Mouse (Mus musculus): ENCODE data around the gene 4930550C14Rik. TPM values are rescaled to one million over a fixed set of nuclear protein-coding genes. Genes with fewer than 3 reads are reported as not detected.
A peak's percentile ranks its signal among the peaks of the same experiment; 100 is the strongest.

Gene 4930550C14Rik
- polyA plus RNA-seq (2016; fragmentation: Nextera tagmentation; extraction: Ambion mirVana) = 0.25 and 0.27 TPM in 2 replicates

DNA sequence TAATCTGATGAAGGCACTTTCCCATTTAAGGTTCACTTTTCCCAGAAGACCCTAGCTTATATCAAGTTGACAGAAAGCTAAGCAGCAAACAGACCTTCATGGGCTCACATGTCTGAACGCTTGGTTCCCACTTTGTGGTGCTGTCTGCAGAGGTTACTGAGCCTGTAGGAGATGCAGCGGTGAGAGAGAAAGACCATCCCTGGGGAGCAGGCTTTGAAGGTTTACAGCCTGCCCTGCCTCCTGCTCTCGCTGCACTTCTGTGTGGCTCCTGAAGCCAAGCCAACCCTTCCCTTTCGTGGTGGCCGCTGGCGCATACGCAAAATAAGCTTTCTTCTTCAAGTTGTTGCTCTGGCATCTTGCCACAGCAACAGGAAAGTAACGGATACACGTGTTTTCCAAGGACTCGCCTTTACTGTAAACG, at the start of gene 4930550C14Rik:
Gene 4930550C14Rik, plus strand, starts transcription at position 35 of the 421 bp plus-strand sequence.
- 31% methylated on average over 11 of the region's 11 CpGs for WGBS
- DNase-seq (ENCODE audit: low spot score) = no peak
- Histone ChIP-seq H3K36me3 (no peaks in the 10 kb centered on the region), H3K4me1 (replicated peaks) (peaks cover 22% of the 10 kb centered on the region), H3K27ac (0 out of 2 replicates have a peak within 1 kb of the TSS, but pooled peaks have one; percentile 56), H3K27me3 (ENCODE audit: insufficient read depth, poor library complexity, severe bottlenecking) (no peaks in the 10 kb centered on the region), H3K9me3 (no peaks in the 10 kb centered on the region), H3K4me3 (no peak within 1 kb of the TSS)

DNA sequence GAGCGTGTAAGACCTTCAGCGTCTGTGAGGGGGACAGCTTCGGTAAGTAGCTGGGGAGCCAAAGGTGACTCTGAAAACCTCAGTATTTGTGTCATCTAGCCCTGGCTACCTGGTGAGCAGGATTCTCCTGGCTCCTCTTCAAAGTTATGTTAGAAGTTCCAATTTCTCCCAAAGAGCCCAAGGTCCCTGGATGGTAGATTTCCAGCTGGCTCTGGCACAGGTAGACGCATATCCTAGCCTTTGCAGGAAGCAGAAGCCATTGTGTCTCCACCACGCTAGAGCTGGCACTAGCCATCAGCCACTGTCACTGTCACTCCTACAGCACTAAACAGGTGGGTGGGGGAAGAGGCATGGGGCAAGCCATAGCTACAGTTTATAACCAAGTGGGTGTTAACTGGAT, 49.0 kb upstream of the 4930550C14Rik start:
- 88% methylated on average over 5 of the region's 5 CpGs for WGBS
- no peak overlapping the region for H3K27ac ChIP-seq
- no peaks in the 10 kb centered on the region for H3K27me3 ChIP-seq (ENCODE audit: insufficient read depth, poor library complexity, severe bottlenecking)
- H3K4me1 ChIP-seq (replicated peaks) = no peaks in the 10 kb centered on the region
- H3K36me3 ChIP-seq = no peaks in the 10 kb centered on the region
- H3K9me3 ChIP-seq = 0 out of 2 replicates have a peak, but pooled peaks cover 2% of the 10 kb centered on the region
- no peak for DNase-seq (ENCODE audit: low spot score)
- H3K4me3 ChIP-seq = no peak overlapping the region

DNA sequence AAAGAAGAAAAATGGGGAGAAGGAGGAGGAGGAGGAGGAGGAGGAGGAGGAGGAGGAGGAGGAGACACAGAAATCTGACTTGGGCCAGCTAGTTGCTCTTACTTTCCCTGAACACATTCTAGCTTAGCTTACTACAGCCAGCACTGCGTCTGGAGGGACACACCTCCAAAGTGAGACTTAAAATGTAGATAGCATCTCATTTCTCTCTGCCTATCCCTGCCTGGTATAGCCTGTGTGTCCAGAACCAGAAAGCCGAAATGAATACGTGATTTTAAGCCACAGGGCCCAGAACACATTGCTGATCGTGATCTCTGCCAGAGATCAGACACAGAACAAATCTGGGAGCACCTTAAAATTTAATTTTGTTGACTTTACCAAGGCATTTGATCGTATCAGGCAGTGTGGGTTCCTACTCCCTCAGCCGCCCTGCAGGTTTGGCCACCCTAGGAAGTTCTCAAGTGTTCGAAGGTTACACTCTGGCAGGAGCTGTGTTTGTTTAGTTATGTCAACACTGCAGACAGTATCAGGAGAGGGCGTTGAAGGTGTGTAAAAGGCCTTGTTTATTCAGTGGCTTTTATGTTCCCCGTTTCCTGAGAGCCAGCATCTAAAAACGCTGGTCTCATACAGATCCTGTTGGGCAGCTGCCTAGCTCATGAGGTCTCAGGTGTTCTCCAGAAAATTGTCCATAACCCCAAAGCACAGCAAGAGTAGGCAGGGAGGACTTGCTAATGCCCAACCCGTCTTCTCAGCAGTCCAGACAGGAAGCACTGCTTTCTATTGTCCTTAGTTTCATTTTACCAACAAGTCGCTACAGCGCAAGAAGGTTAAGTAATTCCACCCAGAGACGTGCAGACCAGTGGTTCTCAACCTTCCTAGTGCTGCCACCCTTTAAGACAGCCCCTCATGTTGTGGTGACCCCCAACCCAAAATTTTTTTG, 45.6 kb upstream of the 4930550C14Rik start:
- WGBS = 64% methylated on average over 14 of the region's 14 CpGs
- H3K4me3 ChIP-seq = no peak overlapping the region
- no peaks in the 10 kb centered on the region for H3K4me1 ChIP-seq (replicated peaks)
- no peak for DNase-seq (ENCODE audit: low spot score)
- H3K36me3 ChIP-seq = no peaks in the 10 kb centered on the region
- no peaks in the 10 kb centered on the region for H3K27me3 ChIP-seq (ENCODE audit: insufficient read depth, poor library complexity, severe bottlenecking)
- no peaks in the 10 kb centered on the region for H3K9me3 ChIP-seq
- H3K27ac ChIP-seq = no peak overlapping the region

DNA sequence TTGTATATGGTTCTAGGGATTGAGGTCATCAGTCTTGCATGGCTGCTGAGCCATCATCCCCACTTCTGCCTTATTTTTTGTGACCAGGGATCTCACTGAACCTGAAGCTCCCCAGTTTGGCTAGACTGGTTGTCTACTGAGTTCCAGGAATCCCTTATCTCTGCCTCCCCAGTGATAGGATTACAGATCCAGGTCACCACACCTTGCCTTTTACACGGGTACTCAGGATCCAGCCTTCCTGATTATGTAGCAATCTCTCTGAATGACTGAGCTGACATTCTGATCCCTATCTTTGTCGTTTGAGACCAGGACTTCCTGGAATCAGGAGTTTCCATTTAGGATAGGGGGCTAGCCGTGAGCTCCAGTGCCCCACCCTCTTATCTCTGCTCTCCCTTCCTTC, 30.8 kb upstream of the 4930550C14Rik start:
- Histone ChIP-seq H3K36me3 (no peaks in the 10 kb centered on the region), H3K9me3 (no peaks in the 10 kb centered on the region), H3K27ac (no peak overlapping the region), H3K27me3 (ENCODE audit: insufficient read depth, poor library complexity, severe bottlenecking) (no peaks in the 10 kb centered on the region), H3K4me3 (no peak overlapping the region), H3K4me1 (replicated peaks) (no peaks in the 10 kb centered on the region)
- WGBS = 75% methylated on average over 3 of the region's 3 CpGs
- DNase-seq (ENCODE audit: low spot score) = no peak

DNA sequence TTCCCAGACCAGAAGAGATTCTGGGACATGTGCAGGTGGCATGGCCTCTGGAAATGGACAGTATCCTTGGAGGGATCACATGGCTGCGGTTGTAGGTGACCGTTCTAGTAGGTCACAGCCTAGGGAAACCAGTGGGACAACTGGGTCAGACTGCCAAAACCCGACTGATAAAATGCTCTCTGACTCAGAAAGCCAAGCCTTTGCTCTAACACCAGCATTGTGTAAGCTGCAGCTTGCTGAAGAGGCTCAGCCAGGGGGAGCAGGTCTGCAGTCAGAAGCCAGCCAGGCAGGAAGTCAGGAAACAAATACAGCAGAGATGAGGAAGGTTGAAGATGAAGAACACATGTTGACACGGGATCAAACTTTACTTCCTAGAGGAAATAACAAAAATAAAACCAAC, 26.2 kb upstream of the 4930550C14Rik start:
- H3K36me3 ChIP-seq = no peaks in the 10 kb centered on the region
- no peak overlapping the region for H3K27ac ChIP-seq
- H3K4me1 ChIP-seq (replicated peaks) = no peaks in the 10 kb centered on the region
- WGBS = 80% methylated on average over 4 of the region's 4 CpGs
- H3K4me3 ChIP-seq = no peak overlapping the region
- no peaks in the 10 kb centered on the region for H3K27me3 ChIP-seq (ENCODE audit: insufficient read depth, poor library complexity, severe bottlenecking)
- no peaks in the 10 kb centered on the region for H3K9me3 ChIP-seq
- DNase-seq (ENCODE audit: low spot score) = no peak

DNA sequence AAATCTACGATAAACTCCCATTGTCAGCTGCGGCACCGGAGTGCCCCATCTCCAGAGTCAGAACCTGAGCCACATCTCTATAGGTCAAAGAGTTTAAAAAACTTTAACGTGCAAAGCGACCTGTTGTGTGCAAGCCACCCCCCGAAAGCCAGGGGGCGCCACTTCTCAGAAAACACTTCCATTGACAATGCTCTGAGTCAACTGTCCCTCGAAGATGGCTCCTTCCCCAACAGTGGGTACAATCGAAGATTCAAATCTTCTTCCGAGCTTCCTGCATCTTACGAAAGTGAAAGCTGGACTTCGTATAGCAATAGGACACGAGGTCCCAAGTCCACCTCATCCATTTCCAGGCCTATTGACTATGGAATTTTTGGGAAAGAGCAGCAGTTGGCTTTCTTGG, 25.3 kb upstream of the 4930550C14Rik start:
- WGBS = 82% methylated on average over 13 of the region's 13 CpGs
- no peak for DNase-seq (ENCODE audit: low spot score)
- H3K4me3 ChIP-seq = no peak overlapping the region
- no peak overlapping the region for H3K27ac ChIP-seq
- H3K9me3 ChIP-seq = no peaks in the 10 kb centered on the region
- H3K4me1 ChIP-seq (replicated peaks) = no peaks in the 10 kb centered on the region
- H3K27me3 ChIP-seq (ENCODE audit: insufficient read depth, poor library complexity, severe bottlenecking) = no peaks in the 10 kb centered on the region
- H3K36me3 ChIP-seq = no peaks in the 10 kb centered on the region

DNA sequence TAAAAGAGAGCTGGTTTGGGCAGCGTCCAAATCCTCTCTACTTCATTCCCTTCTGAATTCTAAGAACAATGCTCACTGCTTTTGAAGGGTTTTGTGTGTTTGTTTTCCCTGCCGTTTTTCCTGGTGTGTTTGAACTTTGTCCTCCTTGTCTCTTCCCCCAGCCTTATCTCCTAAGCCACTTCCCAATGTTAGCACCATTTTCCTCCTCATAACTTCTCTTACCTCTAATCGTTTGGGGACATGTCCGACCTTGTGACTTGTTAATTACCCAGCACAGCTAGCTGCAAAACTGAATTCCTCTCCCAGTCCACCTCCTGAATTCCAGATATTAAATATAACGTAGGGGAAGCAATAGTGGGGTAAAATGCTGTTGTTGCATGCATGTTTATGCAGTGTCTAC, 24.5 kb upstream of the 4930550C14Rik start:
- H3K27ac ChIP-seq = no peak overlapping the region
- H3K4me1 ChIP-seq (replicated peaks) = no peaks in the 10 kb centered on the region
- DNase-seq (ENCODE audit: low spot score) = no peak
- H3K9me3 ChIP-seq = no peaks in the 10 kb centered on the region
- no peak overlapping the region for H3K4me3 ChIP-seq
- WGBS = 75% methylated on average over 5 of the region's 5 CpGs
- H3K27me3 ChIP-seq (ENCODE audit: insufficient read depth, poor library complexity, severe bottlenecking) = no peaks in the 10 kb centered on the region
- no peaks in the 10 kb centered on the region for H3K36me3 ChIP-seq

DNA sequence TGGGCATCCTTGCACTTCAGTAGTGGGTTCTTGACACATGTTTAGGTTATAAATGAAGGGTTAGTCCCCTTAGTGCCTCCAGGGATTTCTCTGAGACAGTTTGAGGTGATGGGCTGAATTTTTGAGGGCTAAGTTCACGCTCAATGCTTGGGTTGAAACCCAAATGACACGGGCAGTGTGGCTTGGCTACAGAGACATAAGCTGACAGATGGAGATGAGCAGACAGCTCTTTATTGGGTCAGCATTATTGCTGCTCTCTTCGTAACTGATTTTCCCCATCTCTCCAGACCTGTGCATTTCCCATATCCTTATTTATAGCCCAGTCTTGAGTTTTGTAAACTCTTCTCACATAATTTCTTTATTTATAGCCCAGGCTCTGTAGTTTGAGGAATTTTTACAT, 24.0 kb upstream of the 4930550C14Rik start:
- Histone ChIP-seq H3K27ac (no peak overlapping the region), H3K27me3 (ENCODE audit: insufficient read depth, poor library complexity, severe bottlenecking) (no peaks in the 10 kb centered on the region), H3K4me3 (no peak overlapping the region), H3K9me3 (no peaks in the 10 kb centered on the region), H3K4me1 (replicated peaks) (no peaks in the 10 kb centered on the region), H3K36me3 (no peaks in the 10 kb centered on the region)
- whole genome bisulfite sequencing = 85% methylated on average over 3 of the region's 3 CpGs
- DNase-seq (ENCODE audit: low spot score) = no peak

DNA sequence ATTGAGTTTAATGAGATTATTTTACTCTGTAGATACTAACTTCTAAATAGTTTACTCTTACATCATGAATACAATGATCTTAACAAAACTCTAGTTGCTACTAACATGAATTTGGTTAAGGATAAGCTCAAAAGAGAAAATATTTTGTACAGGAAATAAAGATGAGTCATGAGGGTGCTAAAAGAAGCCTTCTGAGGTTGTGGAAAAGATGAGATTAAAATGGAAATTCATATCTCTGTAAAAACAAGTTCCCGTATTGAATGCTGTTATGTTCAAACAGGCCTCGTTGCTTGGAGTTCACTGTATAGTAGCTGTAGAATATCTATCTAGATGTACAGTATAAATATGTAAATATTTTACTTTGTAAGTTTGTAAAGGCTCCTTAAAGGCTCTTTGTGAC, 21.5 kb upstream of the 4930550C14Rik start:
- Histone ChIP-seq H3K4me1 (replicated peaks) (peaks cover 15% of the 10 kb centered on the region), H3K4me3 (no peak overlapping the region), H3K27ac (no peak overlapping the region), H3K27me3 (ENCODE audit: insufficient read depth, poor library complexity, severe bottlenecking) (no peaks in the 10 kb centered on the region), H3K9me3 (no peaks in the 10 kb centered on the region), H3K36me3 (no peaks in the 10 kb centered on the region)
- 93% methylated on average over 2 of the region's 2 CpGs for WGBS
- no peak for DNase-seq (ENCODE audit: low spot score)

DNA sequence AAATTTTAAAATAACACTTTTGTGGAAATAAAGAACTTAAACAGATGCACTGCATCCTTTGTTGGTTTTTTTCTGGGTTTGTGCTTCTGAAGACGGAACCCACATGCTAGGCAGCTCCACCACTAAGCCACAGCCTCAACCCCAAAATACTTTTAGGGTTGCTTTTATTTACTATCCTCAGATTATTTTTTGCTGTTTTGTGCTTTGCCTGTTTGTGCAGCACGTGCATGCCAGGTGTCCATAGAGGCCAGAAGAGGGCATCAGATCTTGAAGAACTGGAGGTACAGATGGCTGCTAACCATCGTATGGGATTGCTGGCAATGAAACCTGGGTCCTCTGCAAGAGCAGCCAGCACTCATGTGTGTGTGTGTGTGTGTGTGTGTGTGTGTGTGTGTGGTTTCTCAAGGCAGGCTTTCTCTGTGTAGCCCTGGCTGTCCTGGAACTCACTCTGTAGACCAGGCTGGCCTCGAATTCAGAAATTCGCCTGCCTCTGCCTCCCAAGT, 21.0 kb upstream of the 4930550C14Rik start:
- DNase-seq (ENCODE audit: low spot score) = no peak
- WGBS = 82% methylated on average over 5 of the region's 5 CpGs
- H3K9me3 ChIP-seq = no peaks in the 10 kb centered on the region
- H3K4me3 ChIP-seq = no peak overlapping the region
- H3K27me3 ChIP-seq (ENCODE audit: insufficient read depth, poor library complexity, severe bottlenecking) = no peaks in the 10 kb centered on the region
- H3K4me1 ChIP-seq (replicated peaks) = peaks cover 15% of the 10 kb centered on the region
- no peak overlapping the region for H3K27ac ChIP-seq
- no peaks in the 10 kb centered on the region for H3K36me3 ChIP-seq

DNA sequence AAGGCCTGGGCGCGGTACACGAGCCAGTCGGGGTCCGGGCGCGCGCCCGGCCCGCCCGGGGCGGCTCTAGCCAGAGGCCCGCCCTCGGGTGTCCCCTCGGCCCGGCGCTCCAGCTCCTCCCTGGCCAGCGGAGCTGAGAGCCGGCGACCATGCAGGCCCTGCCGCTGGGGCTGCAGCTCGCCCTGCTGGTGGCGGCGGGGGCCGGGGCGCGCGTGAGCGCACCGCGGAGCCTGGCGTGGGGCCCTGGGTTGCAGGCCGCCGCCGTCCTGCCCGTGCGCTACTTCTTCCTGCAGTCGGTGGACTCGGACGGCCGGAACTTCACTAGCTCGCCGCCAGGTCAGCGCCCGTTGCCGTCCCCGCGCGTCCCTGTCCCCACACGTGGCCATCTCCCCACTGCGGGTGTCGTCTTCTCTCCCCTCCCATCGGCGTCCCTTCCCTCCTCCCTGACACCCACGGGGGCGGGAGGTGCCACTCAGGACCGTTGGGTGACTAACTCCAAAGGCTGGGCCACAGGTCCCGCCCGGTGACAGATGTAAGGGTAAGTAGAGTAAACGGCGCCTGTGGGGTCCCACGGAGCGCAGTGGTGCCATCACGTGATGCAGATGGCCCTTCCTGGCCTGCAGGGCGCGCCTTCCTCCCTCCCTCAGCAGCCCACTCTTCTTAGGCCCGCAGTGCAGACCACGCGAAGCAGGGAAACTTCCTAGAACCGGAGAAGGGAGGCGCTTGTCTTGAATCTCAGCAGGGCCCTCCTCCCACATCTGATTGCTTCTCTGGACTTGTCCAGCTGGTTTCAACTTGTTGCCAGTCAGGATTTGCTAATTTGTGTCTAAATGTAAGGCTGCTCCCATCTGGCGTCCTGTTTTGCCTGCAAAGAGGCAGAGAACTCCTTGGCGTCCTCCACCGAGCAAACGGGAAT, 17.9 kb upstream of the 4930550C14Rik start, which contains the start of gene Kdelc2:
Gene Kdelc2, plus strand, starts transcription at position 75 of the 916 bp plus-strand sequence.
- Histone ChIP-seq H3K4me1 (replicated peaks) (peaks cover 15% of the 10 kb centered on the region), H3K36me3 (no peaks in the 10 kb centered on the region), H3K27me3 (ENCODE audit: insufficient read depth, poor library complexity, severe bottlenecking) (no peaks in the 10 kb centered on the region), H3K4me3 (peak within 1 kb of the TSS; percentile 83), H3K9me3 (no peaks in the 10 kb centered on the region), H3K27ac (peak within 1 kb of the TSS; percentile 97)
- WGBS = under 1% methylated on average over 75 of the region's 75 CpGs
- DNase-seq (ENCODE audit: low spot score) = peak; percentile 88

DNA sequence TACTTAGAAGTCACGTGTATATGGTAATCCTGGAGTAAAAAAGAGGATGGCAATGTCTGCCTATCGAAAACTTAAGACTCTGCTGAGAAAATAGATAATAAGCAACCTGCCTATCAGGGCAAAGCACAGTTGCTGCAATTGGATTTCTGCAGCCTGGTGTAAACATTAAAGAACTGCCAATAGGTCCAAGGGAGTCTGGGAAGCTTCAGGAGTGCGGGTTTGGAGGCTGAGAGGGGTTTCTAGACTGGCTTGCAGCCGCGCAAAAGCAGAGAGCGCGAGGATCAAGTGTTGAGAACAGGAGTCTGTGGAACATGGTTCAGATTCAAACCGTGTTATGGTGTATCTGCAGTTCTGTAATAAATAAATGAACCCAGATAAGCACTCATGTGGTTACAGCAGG, 17.3 kb upstream of the 4930550C14Rik start:
- no peaks in the 10 kb centered on the region for H3K27me3 ChIP-seq (ENCODE audit: insufficient read depth, poor library complexity, severe bottlenecking)
- 17% methylated on average over 8 of the region's 8 CpGs for WGBS
- no peaks in the 10 kb centered on the region for H3K9me3 ChIP-seq
- peak overlapping the region; percentile 83 for H3K4me3 ChIP-seq
- H3K4me1 ChIP-seq (replicated peaks) = peaks cover 15% of the 10 kb centered on the region
- H3K36me3 ChIP-seq = no peaks in the 10 kb centered on the region
- H3K27ac ChIP-seq = peak overlapping the region; percentile 97
- DNase-seq (ENCODE audit: low spot score) = no peak
